Mouse (Mus musculus): ENCODE data around the gene Tas2r113.
"Not testable (repeated sequence)": the region's sequence is repeated elsewhere in the genome, so short reads cannot be mapped to it uniquely, and the experiment has no call there.

Gene Tas2r113

GRCm38 (mm10) chr6:132892711-132893110 is at the start of gene Tas2r113:
Tas2r113 (plus strand) TSS chr6:132893011.
- in situ Hi-C loops (cut with MboI; ENCODE audit: unreplicated experiment in 2 of 2), result no loop called here

DNA sequence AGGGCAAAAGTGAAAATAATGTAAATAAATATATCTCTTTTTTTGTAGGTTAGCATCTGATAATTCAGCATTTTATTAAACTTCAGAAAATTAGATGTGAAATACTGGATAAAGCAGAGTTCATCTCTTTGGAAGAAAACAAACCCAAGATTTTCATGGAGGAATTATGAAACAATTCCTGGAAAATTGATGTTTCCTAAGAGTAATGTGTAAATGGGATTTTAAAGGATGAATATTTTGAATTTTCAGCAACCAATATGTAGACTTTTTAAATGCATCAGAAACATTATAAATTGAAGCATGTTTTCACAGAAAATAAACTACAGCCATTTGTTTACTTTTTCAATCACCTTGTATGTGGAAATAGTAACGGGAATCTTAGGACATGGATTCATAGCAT is 46.0 kb upstream of the Tas2r113 start, which contains the start of gene Tas2r123:
Tas2r123 (plus strand) TSS at position 301 of the 400 bp plus-strand sequence.
- in situ Hi-C loops (cut with MboI; ENCODE audit: unreplicated experiment in 2 of 2), result loop anchor here in 1 of 2 experiments (10.0 kb wide), 1 partner anchor 202 kb away; no protein-coding TSS in a partner anchor

GRCm38 (mm10) chr6:132855138-132855537 is 37.7 kb upstream of the Tas2r113 start, which contains the start of gene Tas2r116:
Tas2r116 (plus strand) TSS chr6:132855438.
- in situ Hi-C loops (cut with MboI; ENCODE audit: unreplicated experiment in 2 of 2), result no loop called here

- in situ Hi-C loops (cut with MboI; ENCODE audit: unreplicated experiment in 2 of 2), result loop anchor here in 1 of 2 experiments (10.0 kb wide), 1 partner anchor 93 kb away; the partner anchor contains the start of gene Tas2r136
Measured at GRCm38 (mm10) chr6:132867708-132868107, 25.1 kb upstream of the Tas2r113 start, which contains the start of gene Tas2r110. Tas2r110 (plus strand) TSS chr6:132868008.

DNA sequence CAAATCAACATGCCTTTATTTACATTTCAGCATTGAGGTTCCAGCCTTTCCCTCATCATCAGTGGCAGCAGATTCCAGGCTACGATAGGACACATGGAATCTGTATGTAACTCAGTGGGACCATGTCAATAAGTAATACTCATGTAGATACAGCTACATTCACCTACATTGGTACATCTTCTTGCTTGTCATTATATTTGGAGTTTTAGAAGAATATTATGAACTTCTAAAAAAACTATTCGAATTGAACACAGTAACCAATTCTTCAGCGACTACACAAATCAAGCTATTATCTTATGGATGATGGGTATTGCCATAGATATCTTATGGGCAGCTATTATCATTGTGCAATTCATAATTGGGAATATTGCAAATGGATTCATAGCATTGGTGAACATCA is 16.5 kb downstream of the Tas2r113 start, which contains the start of gene Tas2r125:
Tas2r125 (plus strand) TSS at position 301 of the 400 bp plus-strand sequence.
- in situ Hi-C loops (cut with MboI; ENCODE audit: unreplicated experiment in 2 of 2), result no loop called here

DNA sequence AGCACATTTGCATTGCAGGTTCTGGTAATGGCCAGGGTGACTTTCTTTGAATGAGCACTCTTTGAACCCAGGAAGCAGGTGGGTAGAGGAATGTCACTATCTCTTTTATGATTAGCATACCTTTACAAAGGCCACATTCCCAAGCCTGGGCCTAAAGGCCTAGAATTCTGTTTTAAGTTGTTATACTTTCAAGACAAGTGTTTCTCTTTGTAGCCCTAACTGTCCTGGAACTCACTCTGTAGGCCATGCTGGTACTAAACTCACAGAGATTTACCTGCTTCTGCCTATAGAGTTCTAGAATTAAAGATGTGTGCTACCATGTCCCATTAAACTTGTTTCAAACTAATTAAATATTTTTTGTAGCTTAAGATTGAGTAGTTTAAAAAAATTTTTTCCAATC is 48.6 kb downstream of the Tas2r113 start:
- in situ Hi-C loops (cut with MboI; ENCODE audit: unreplicated experiment in 2 of 2), result not testable (repeated sequence)
